Mouse (Mus musculus) lung, postnatal 36 days (tissue): ENCODE results near the gene Ppif.

Source experiments
- DNase-seq: peaks from one replicate; pipeline ENCODE4 v3.0.0; 2022; ENCODE audit warnings: mixed read lengths

Gene Ppif

DNA sequence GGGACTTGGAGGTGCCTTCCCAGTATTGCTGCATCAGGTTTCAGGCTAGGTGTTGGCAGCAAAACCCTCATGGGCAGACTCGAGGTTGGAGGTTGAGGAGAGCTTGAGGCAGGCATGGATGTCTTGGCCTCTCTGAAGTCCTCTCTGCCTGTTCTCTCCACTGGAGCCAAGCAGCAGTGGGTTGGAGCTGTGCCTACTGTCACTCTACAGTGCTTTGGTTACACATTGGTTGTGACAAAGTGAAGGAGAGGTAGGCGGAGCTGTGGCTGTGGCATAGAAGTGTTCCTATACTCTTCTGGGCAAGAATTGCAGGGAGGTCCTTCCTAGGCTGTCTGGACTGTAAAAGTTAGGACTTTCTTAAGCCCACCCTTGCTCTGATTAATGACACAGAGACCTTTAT, 2.4 kb downstream of the Ppif start:
- DNase-seq = peak; percentile 62

GRCm38 (mm10) chr14:25701986-25702385, 8.0 kb downstream of the Ppif start:
- DNase-seq = no peak

GRCm38 (mm10) chr14:25707691-25708181, 13.8 kb downstream of the Ppif start:
- peak; percentile 85 for DNase-seq

GRCm38 (mm10) chr14:25708451-25708850, 14.5 kb downstream of the Ppif start:
- DNase-seq = peak; percentile 65

GRCm38 (mm10) chr14:25708917-25709316, 15.0 kb downstream of the Ppif start:
- DNase-seq = no peak

DNA sequence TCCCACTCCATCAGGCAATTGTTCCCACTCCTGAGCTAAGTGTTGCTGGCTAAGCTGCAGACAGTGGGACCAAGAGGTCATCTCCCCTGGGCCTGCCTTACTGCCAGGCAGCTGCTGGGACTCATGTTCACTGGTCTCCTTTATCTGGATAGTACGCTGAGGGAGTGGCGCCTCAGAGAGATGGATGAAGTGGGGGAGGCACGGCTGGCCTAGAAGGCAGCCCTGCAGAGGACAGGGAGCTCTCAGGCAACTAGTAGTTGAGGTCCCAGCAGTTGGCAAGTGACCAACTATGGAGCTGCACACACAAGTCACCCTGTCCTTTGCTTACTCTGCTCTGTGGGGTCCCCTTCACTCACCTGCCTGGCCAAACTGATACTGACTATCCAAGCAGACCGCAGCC, 16.1 kb downstream of the Ppif start:
- peak; percentile 43 for DNase-seq

DNA sequence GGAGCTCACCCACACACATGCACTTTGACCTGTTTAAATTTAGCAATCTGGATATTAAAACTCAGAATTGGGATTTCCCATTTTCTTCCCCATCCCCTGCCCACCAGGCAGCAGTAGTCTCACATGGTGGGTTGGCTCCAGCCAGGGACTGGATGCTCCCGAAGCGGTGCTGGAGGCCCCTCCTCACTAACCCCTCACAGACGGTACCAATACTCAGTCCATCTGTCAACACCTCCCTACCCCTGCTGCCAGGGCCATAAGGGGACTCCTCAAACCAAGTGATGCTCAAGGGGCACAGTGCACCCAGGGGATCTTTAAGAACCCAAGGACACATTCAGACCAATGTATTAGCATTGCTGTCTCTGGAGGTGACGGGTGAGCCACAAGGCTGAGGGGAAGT, 16.7 kb downstream of the Ppif start:
- DNase-seq = no peak

DNA sequence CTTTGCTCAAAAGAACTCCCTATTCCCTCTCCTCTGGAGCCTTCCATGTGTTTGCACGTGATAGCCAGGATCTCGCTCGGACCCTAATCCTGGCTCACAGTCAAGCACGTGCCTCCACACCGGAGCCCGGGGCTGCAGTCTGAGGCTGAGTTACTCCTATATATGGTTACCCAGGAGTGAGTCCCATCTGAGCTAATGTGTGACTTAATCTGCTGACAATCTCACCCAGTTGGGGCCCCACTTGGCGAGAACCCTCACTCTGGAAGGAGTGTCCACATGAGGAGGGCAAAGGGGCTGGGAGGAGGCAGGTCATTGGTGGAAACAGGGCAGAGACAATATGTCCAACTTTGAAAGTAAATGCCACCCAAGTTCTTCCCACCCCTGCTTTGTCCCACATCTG, 17.2 kb downstream of the Ppif start:
- no peak for DNase-seq

GRCm38 (mm10) chr14:25711602-25712001, 17.6 kb downstream of the Ppif start:
- no peak for DNase-seq

- DNase-seq = no peak
Measured at GRCm38 (mm10) chr14:25713443-25713842, 19.5 kb downstream of the Ppif start.

DNA sequence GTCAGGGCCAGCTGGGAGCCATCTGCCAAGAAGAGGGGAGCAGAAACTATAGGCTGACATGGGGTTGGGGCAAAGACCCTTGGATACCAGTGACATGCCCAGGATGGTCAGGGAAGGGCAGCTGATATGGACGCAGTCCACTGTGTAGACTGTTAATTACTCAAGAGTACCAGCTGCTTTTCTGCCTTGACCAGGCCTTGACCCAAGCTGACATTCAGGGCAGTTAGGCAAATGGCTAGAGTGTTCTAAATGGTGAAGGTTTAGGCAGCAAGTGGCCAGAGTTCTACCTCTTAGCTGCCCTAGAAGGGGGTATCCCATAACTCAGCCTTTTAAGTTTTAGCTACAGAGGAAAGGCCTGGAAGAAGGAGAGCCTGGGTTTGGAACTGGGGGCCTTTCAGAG, 22.6 kb downstream of the Ppif start:
- DNase-seq = no peak

DNA sequence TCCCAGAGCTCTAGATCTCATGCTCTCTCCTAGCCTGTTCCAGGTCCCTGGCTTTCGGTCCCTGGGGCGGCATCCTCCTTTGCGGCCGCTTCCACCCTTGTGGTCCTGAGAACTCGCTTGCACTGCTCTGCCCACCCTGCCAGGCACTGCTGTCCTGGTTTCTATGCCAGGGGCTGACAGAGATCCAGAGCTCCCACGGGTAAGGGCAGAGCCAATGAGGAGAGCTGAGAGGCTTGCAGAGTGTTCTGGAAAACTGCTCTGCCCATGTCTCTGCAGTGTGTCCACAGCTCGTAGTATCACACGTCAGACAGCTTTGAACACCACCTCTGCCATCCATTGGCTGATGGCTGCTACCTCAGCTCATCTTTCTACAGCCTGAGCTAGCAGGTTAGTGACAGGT, 23.8 kb downstream of the Ppif start:
- no peak for DNase-seq

GRCm38 (mm10) chr14:25718471-25718870, 24.5 kb downstream of the Ppif start:
- peak; percentile 65 for DNase-seq

DNA sequence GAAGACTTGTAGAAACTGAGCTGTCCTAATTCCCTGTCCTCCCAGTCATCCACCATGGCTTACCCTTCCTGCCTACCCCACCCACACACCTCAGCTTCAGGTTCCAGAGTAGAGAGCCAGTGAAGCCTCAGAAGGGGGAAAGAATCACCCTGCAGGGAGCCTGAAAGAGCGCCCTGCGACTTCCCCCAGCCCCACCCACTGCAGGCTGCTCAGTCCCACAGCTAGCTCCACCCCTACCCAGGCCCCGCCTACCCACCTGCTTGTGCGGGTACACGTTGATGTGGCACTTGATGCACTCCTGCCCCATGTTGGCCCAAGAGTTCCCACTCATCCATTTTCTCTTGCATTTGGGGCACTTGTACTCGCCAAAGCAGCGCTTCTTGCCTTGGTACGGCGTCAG, 25.4 kb downstream of the Ppif start:
- peak; percentile 53 for DNase-seq

DNA sequence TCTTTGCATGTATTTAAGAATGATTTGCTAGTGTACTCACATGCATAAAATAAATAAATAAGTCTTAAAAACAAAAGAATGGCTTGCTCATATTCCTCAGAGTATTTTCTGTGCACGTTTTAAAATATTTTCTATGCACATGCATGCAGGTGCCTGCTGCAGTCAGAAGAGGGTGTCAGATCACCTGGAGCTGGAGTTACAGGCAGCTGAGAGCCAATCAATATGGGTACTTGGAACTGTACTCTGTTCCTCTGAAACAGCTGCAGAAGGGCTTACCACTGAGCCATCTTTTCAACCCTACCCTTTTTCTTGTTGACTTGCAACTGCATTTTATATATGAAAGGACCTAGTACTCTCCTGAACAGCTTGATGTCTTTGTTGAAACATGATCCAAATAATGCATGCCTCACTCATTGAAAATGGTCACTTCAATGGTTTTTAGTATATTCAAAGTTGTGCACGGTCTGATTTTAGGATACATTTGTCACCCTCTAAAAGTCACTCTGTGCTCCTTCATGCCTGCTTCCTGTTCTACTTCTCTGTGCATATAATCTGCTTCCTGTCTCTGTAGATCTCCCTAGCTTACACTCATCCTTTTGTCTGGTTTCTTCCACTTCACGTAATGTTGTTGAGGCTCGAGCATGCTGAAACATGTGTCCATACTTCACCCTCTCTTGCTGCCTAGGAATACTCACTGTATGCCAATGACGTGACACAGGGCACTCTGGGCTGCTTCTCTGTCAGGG, 27.2 kb downstream of the Ppif start:
- DNase-seq = no peak

GRCm38 (mm10) chr14:25725032-25725497, 31.1 kb downstream of the Ppif start:
- peak; percentile 89 for DNase-seq

- DNase-seq = no peak
Measured at GRCm38 (mm10) chr14:25725690-25726089, 31.7 kb downstream of the Ppif start.

- peak; percentile 69 for DNase-seq
Measured at GRCm38 (mm10) chr14:25726226-25727148, 32.5 kb downstream of the Ppif start.

DNA sequence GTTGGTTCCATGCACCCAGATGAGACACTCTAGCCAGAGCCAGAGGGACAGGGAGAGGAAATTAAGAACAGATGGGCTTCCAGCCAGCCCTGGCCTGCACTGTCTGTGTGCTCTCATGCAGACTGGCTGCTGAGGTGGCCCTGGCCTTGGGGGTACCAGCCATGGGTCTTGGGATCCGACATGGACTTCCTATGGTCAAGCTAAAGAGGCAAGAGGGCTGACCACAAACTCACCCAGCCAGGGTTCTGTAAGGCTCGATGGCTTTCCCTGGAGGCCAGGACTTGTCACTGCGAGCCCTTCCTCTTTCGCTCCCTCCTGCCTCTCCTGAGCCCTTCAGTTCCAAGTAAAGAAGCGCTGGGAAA, 33.2 kb downstream of the Ppif start:
- DNase-seq = no peak

DNA sequence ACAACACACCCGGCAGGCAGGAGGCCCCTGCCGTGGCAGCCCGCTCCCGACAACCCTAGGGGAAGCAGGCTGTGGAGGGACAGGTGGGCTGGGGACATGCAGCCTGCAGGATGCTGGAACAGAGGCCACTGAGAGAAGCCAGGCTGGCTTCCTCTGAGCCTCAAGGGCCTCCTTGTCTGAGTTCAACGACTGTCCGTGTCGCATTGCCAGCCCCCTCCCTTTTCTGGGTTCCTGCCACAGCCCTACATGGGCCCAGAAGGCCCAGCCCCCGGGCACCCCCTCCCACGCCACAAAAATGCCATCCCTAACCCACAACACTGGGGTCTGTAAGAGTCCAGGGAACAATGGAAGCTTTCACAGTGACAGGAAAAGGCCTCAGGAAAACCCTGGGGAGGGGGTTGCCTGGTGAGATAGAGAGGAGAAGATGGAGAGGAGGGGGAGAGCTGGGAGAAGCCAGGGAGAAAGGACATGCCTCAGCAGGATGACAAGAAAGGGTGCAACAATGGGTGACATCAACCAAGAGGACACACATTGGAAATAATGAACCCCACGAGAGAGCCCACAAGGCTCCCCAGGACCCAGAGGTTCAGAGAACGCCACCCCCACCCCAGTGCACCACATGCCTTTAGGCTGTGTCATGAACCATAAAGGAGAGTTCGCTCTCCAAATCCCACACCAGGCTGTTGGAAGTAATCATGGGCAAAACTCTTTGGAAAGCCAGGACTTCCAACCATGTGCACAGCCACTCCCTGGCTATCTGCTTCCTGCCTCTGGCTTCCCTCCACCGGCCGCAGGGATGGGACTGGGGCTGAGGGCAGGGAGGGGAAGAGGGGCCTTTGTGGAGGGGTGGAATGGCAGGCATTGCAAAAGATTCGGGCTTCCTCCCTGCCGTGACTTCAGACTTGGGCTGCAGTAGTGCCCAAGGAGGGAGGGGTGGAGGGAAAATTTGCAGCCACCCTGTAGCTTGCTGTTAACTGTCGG, 41.1 kb downstream of the Ppif start:
- DNase-seq = no peak

GRCm38 (mm10) chr14:25736140-25736539, 42.2 kb downstream of the Ppif start:
- no peak for DNase-seq

- DNase-seq = peak; percentile 75
Measured at GRCm38 (mm10) chr14:25736589-25736988, 42.6 kb downstream of the Ppif start.

DNA sequence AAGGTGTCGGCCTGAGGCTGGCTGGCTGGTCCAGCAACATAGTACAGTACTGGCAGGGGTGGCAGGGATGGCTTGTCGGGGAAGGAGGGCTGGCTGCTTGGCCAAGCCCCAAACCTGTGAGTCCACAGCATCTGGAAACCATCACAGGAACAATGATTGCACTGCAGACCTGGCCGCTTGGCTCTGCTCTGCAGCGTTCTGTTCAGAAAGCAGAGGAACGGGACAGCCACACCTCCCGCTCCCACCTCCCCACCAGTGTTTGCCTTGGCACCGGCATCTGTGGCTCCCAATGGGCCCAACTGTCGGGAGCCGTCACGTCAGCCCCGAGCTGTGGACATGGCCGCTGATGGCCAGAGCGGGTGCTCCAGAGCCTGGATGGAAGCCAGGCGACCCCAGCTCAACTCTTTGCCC, 44.6 kb downstream of the Ppif start:
- DNase-seq = peak; percentile 63
